Mouse (Mus musculus) forebrain, postnatal 0 days (tissue): ENCODE measurements around the gene Trib3. TPM values are rescaled to one million over a fixed set of nuclear protein-coding genes. Genes with fewer than 3 reads are reported as not detected.

Experiments
- ATAC-seq: fragments of 200-750 bp; cut with Nextera tagmentation; 2 replicates; pipeline ENCODE4 v1.8.0; 2017; ENCODE audit warnings: mild to moderate bottlenecking, moderate library complexity
- DNase-seq: peaks from one replicate; pipeline ENCODE4 v3.0.0-alpha.2; 2015
- H3K27ac ChIP-seq: fragments of 300-500 bp; sonication (generic); 2 replicates; pipeline ENCODE4 v1.5.1; 2014; ENCODE audit warnings: low read depth, mild to moderate bottlenecking, antibody characterized with exemption, low read length, moderate library complexity, mixed read lengths
- H3K27me3 ChIP-seq: fragments of 300-500 bp; sonication (generic); 2 replicates; pipeline ENCODE4 v1.6.1; 2014; ENCODE audit warnings: mild to moderate bottlenecking, low read length, mixed read lengths; ENCODE audit not compliant: insufficient read depth
- H3K36me3 ChIP-seq: fragments of 300-500 bp; sonication (generic); 2 replicates; pipeline ENCODE4 v1.6.1; 2014; ENCODE audit warnings: mild to moderate bottlenecking, moderate library complexity; ENCODE audit not compliant: insufficient read depth
- H3K4me1 ChIP-seq: fragments of 300-500 bp; sonication (generic); 2 replicates; pipeline ENCODE4 v1.6.1; 2014; ENCODE audit warnings: antibody characterized with exemption; ENCODE audit not compliant: insufficient read depth
- H3K4me2 ChIP-seq: fragments of 300-500 bp; sonication (generic); 2 replicates; pipeline ENCODE4 v1.6.1; 2014; ENCODE audit warnings: low read depth, mild to moderate bottlenecking, moderate library complexity
- H3K4me3 ChIP-seq: fragments of 300-500 bp; sonication (generic); 2 replicates; pipeline ENCODE4 v1.5.1; 2014; ENCODE audit warnings: low read depth, low read length, mixed read lengths
- H3K9ac ChIP-seq: fragments of 300-500 bp; sonication (generic); 2 replicates; pipeline ENCODE4 v1.6.1; 2014; ENCODE audit warnings: mild to moderate bottlenecking
- H3K9me3 ChIP-seq: fragments of 300-500 bp; sonication (generic); 2 replicates; pipeline ENCODE4 v1.6.1; 2016; ENCODE audit warnings: low read length
- CTCF ChIP-seq: sonication (generic); IDR thresholded peaks from 2 replicates; pipeline ENCODE4 v1.5.1; 2016; ENCODE audit warnings: antibody characterized with exemption, control low read depth, low read depth
- WGBS: fragments of 180-500 bp; shearing (Covaris S2); extraction: QIAGEN DNeasy Blood & Tissue Kit; methylation state at CpG from one replicate; pipeline ENCODE4 v1.1.7; 2014; 5-methylcytosine and 5-hydroxymethylcytosine counted together
- polyA plus RNA-seq: library from polyadenylated mRNA; unstranded; fragments of >200 nt; fragmentation: Nextera tagmentation; extraction: Ambion mirVana; gene quantifications from 2 replicates; pipeline ENCODE4 v1.2.1, GENCODE M21; 2015
- total RNA-seq: library from RNA; depleted of rRNA; stranded (reverse); fragments of >200 nt; gene quantifications from 2 replicates; pipeline ENCODE4 v1.2.3, GENCODE M21; 2014

Gene Trib3
- total and polyA plus RNA-seq, 2 experiments from 2014 or later = 1.3 to 2.0 TPM

- no peak for ATAC-seq
- peaks cover 91% of the 10 kb centered on the region for H3K36me3 ChIP-seq
These were observed 30.8 kb downstream of the Trib3 start for GRCm38 (mm10) chr2:152312996-152313395.

GRCm38 (mm10) chr2:152307186-152307585 lies 36.6 kb downstream of the Trib3 start:
- no peaks in the 10 kb centered on the region for H3K4me1 ChIP-seq
- WGBS = 93% methylated on average over 3 of the region's 3 CpGs
- H3K4me3 ChIP-seq = no peak overlapping the region
- peaks cover 89% of the 10 kb centered on the region for H3K36me3 ChIP-seq
- H3K9me3 ChIP-seq = no peaks in the 10 kb centered on the region
- ATAC-seq = no peak
- no peak for DNase-seq
- no peak overlapping the region for H3K9ac ChIP-seq
- H3K27me3 ChIP-seq = no peaks in the 10 kb centered on the region
- no peak overlapping the region for H3K27ac ChIP-seq
- no peak overlapping the region for H3K4me2 ChIP-seq
- TF ChIP-seq CTCF = no peak

More at GRCm38 (mm10) chr2:152312996-152313395, 30.8 kb downstream of the Trib3 start:
- 68% methylated on average over 7 of the region's 7 CpGs for WGBS
- Histone ChIP-seq H3K27ac (no peak overlapping the region), H3K4me2 (no peak overlapping the region), H3K4me3 (no peak overlapping the region), H3K4me1 (no peaks in the 10 kb centered on the region), H3K9me3 (no peaks in the 10 kb centered on the region), H3K27me3 (no peaks in the 10 kb centered on the region), H3K9ac (no peak overlapping the region)
- DNase-seq = no peak
- TF ChIP-seq CTCF = no peak

GRCm38 (mm10) chr2:152305480-152305879 lies 38.4 kb downstream of the Trib3 start:
- Histone ChIP-seq H3K27me3 (no peaks in the 10 kb centered on the region), H3K36me3 (peaks cover 74% of the 10 kb centered on the region), H3K9ac (no peak overlapping the region), H3K4me2 (no peak overlapping the region), H3K27ac (no peak overlapping the region), H3K4me1 (no peaks in the 10 kb centered on the region), H3K9me3 (no peaks in the 10 kb centered on the region), H3K4me3 (no peak overlapping the region)
- no peak for ATAC-seq
- no peak for TF ChIP-seq CTCF
- WGBS = 98% methylated on average over 6 of the region's 6 CpGs
- DNase-seq = no peak

DNA sequence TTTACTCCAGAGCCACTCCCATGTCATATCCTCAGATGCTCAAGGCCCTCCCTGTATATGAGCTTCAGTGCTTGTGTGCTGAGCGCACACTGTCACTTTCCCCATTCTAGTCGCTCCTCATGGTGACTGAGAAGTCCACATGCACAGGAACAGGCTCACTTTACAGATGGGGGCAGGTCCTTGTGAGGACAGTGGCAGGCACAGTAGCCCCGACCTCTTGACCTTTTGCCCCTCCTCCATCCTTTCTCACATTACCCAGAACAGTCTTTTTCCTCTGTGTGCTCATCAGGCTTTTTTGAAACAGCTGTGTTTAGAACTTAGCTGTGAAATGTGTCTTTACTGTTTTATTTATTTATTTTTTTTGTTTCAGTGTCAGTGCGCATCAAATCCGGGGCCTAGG lies 40.1 kb downstream of the Trib3 start:
- no peak overlapping the region for H3K9ac ChIP-seq
- 81% methylated on average over 5 of the region's 5 CpGs for WGBS
- no peak overlapping the region for H3K4me2 ChIP-seq
- no peaks in the 10 kb centered on the region for H3K4me1 ChIP-seq
- DNase-seq = no peak
- no peak for ATAC-seq
- H3K27me3 ChIP-seq = no peaks in the 10 kb centered on the region
- no peak for TF ChIP-seq CTCF
- peaks cover 58% of the 10 kb centered on the region for H3K36me3 ChIP-seq
- no peaks in the 10 kb centered on the region for H3K9me3 ChIP-seq
- no peak overlapping the region for H3K27ac ChIP-seq
- no peak overlapping the region for H3K4me3 ChIP-seq

DNA sequence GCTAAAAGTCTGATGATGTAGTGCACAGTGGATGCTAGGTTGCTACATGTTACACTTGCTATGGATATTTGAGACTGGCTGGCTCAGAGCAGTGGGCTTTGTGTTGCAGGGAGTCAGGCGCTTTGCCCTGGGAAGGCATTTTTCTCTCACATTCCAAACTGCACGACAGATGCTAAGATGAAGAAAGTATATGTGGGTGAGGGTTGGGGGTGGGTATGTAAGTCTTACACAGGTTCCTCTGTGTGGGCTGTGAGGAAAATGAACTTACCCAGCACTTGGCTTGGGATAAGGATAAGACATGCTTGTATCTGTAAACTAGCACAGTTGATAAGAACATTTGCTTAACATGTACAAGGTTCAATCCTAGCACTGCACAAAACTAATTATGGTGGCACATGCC lies 41.0 kb downstream of the Trib3 start:
- no peak for TF ChIP-seq CTCF
- Histone ChIP-seq H3K27me3 (no peaks in the 10 kb centered on the region), H3K4me1 (no peaks in the 10 kb centered on the region), H3K27ac (no peak overlapping the region), H3K4me2 (no peak overlapping the region), H3K9me3 (no peaks in the 10 kb centered on the region), H3K4me3 (no peak overlapping the region), H3K9ac (no peak overlapping the region), H3K36me3 (peaks cover 49% of the 10 kb centered on the region)
- 94% methylated on average over 2 of the region's 2 CpGs for WGBS
- no peak for DNase-seq
- ATAC-seq = no peak

GRCm38 (mm10) chr2:152294541-152294940 lies 49.3 kb downstream of the Trib3 start:
- Histone ChIP-seq H3K9ac (peak overlapping the region; percentile 83), H3K27me3 (no peaks in the 10 kb centered on the region), H3K9me3 (no peaks in the 10 kb centered on the region), H3K36me3 (no peaks in the 10 kb centered on the region), H3K4me3 (peak overlapping the region; percentile 96), H3K4me2 (peak overlapping the region; percentile 81), H3K27ac (no peak overlapping the region; the same call in 1 of the 2 replicates), H3K4me1 (peaks cover 6% of the 10 kb centered on the region; the same call in 1 of the 2 replicates)
- ATAC-seq = no peak
- DNase-seq = no peak
- WGBS = 40% methylated on average over 5 of the region's 5 CpGs
- no peak for TF ChIP-seq CTCF

GRCm38 (mm10) chr2:152293727-152294475 lies 49.9 kb downstream of the Trib3 start, which contains the start of gene Tbc1d20:
TSS of gene Tbc1d20 (plus strand) at chr2:152293828.
- ATAC-seq (peak; percentile 98), DNase-seq (peak; percentile 94)
- WGBS = 2% methylated on average over 67 of the region's 70 CpGs
- Histone ChIP-seq H3K9me3 (no peaks in the 10 kb centered on the region), H3K9ac (peak within 1 kb of the TSS; percentile 83), H3K27me3 (no peaks in the 10 kb centered on the region), H3K4me3 (peak within 1 kb of the TSS; percentile 96), H3K27ac (peak within 1 kb of the TSS; percentile 82), H3K4me1 (peaks cover 6% of the 10 kb centered on the region; the same call in 1 of the 2 replicates), H3K4me2 (peak within 1 kb of the TSS; percentile 81), H3K36me3 (no peaks in the 10 kb centered on the region)
- no peak for TF ChIP-seq CTCF
